In the genomic region with DNA sequence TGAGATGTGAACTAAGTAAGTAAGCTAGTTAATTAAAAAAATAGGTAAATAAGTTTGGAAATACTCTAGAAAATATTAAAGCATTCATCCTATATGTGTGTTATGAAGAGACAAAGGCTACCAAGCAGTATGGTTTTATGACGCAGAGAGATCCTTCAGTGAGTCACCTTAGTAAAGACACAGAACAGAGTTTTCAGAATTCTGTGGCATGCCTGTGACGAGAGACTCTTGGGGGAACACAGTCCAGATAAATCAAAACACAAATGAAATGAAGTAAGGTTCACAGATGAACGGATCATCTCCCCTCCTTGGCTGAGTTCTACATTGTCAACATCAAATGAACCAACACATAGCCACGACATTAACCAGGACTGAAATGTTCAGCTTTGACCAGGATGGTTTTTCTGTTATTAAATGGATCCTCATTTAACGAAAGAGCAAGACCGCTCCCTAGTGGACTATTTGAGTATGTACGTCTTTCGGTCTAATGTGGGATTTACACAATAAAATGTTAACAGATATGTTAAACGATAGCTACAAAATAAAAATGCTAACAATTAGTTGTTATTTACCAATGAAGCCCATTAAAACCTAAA, we compare ENCODE assay signal across 8 mouse cellular contexts.
DNase-seq lines count a peak whose midpoint lies in the region; ATAC-seq and TF ChIP-seq lines count a peak whose summit lies in the region.

No protein-coding gene starts in this region.

- intact Hi-C loops in heart, postnatal 10 days (cut with DNase I): loop anchor here (10.0 kb wide), 2 partner anchors 548 to 638 kb away; no protein-coding TSS in a partner anchor
- intact Hi-C loops in heart, postnatal 36 days (cut with DNase I): loop anchor here (5.0 kb wide), 1 partner anchor 545 kb away; no protein-coding TSS in a partner anchor

- peak; percentile 60 for TF ChIP-seq CTCF in E14TG2a.4 (conservative IDR thresholded peaks at IDR 0.05; ENCODE audit: low read length)

- no peak overlapping the region for H3K4me3 ChIP-seq in E14TG2a.4 (replicated peaks; ENCODE audit: low read length)
- no peak overlapping the region for H3K4me3 ChIP-seq in midbrain, embryonic 12.5 days

- no peak overlapping the region for H3K9ac ChIP-seq in midbrain, embryonic 12.5 days (replicated peaks)

- no peak overlapping the region for H3K4me2 ChIP-seq in midbrain, embryonic 12.5 days (replicated peaks)

- no peaks in the 10 kb centered on the region for H3K36me3 ChIP-seq in E14TG2a.4 (ENCODE audit: insufficient read depth, low read length)
- H3K36me3 ChIP-seq in midbrain, embryonic 12.5 days: no peaks in the 10 kb centered on the region

- peak; percentile 79 for ATAC-seq in common myeloid progenitor, adult 5-6 weeks (replicated peaks; ENCODE audit: low read depth, poor library complexity, severe bottlenecking)
- ATAC-seq in midbrain, embryonic 12.5 days (ENCODE audit: low FRiP score, low read depth): 0 out of 2 replicates have a peak, but pooled peaks have one; percentile 60

- no peak overlapping the region for H3K27ac ChIP-seq in midbrain, embryonic 12.5 days (replicated peaks)

- WGBS in midbrain, embryonic 12.5 days: 25% methylated on average over 9 of the region's 9 CpGs

- H3K4me1 ChIP-seq in E14TG2a.4 (replicated peaks; ENCODE audit: low read depth, low read length): no peaks in the 10 kb centered on the region
- H3K4me1 ChIP-seq in midbrain, embryonic 12.5 days: no peaks in the 10 kb centered on the region

- H3K27me3 ChIP-seq in E14TG2a.4 (ENCODE audit: insufficient read depth, low read length): no peaks in the 10 kb centered on the region
- H3K27me3 ChIP-seq in midbrain, embryonic 12.5 days: no peaks in the 10 kb centered on the region

- no peaks in the 10 kb centered on the region for H3K9me3 ChIP-seq in E14TG2a.4 (ENCODE audit: low read length)
- no peaks in the 10 kb centered on the region for H3K9me3 ChIP-seq in midbrain, embryonic 12.5 days

- DNase-seq in heart, postnatal 10 days: peak; percentile 17 to 48
- no peak for DNase-seq in heart, postnatal 36 days
- DNase-seq in hindlimb bud, embryonic 11.5 days (ENCODE audit: extremely low spot score, low read depth, low spot score): peak; percentile 54
- no peak for DNase-seq in spleen, postnatal 14 days (ENCODE audit: low spot score in 2 of 2)
- DNase-seq in ovary, postnatal 36 days (ENCODE audit: low spot score): no peak

Comparison
In these comparisons a context has a peak if more than half of its experiments do, and no peak if none do; other contexts are left out.
1. DNase-seq: peak in heart, postnatal 10 days (2 of 2) and hindlimb bud, embryonic 11.5 days (single experiment); none in heart, postnatal 36 days (0 of 2), spleen, postnatal 14 days (0 of 2) and ovary, postnatal 36 days (single experiment).